Mouse (Mus musculus) lung, postnatal 4 days (tissue): ENCODE measurements around the gene Draxin.
"Not testable (repeated sequence)": the region's sequence is repeated elsewhere in the genome, so short reads cannot be mapped to it uniquely, and the experiment has no call there.

ENCODE experiments used
- DNase-seq, 2 experiments: peaks; one replicate each; pipeline ENCODE4 v3.0.0; 2021

The Draxin gene

GRCm38 (mm10) chr4:148130561-148131413 lies at the start of gene Draxin:
TSS of gene Draxin (minus strand) at chr4:148130698.
- DNase-seq = peak; percentile 58 to 77

- DNase-seq = no peak
These were observed 47.2 kb upstream of the Draxin start for GRCm38 (mm10) chr4:148177716-148178115.

GRCm38 (mm10) chr4:148176603-148177002 lies 46.1 kb upstream of the Draxin start:
- DNase-seq = not testable (repeated sequence)

- no peak for DNase-seq
These were observed 44.0 kb upstream of the Draxin start for GRCm38 (mm10) chr4:148174495-148174862.

GRCm38 (mm10) chr4:148173811-148174494 lies 43.5 kb upstream of the Draxin start:
- DNase-seq = no peak

GRCm38 (mm10) chr4:148171261-148171660 lies 40.8 kb upstream of the Draxin start:
- DNase-seq = no peak

- DNase-seq = peak in 1 of 2 experiments; percentile 52
These were observed 40.3 kb upstream of the Draxin start for GRCm38 (mm10) chr4:148170842-148171241.

- no peak for DNase-seq
These were observed 39.1 kb upstream of the Draxin start for GRCm38 (mm10) chr4:148169586-148169985.

GRCm38 (mm10) chr4:148168287-148168686 lies 37.8 kb upstream of the Draxin start:
- peak; percentile 47 to 68 for DNase-seq

- DNase-seq = peak; percentile 43 to 79
These were observed 36.5 kb upstream of the Draxin start for GRCm38 (mm10) chr4:148166986-148167385.

- DNase-seq = no peak
These were observed 35.9 kb upstream of the Draxin start for GRCm38 (mm10) chr4:148166431-148166830.

- no peak for DNase-seq
These were observed 35.1 kb upstream of the Draxin start for GRCm38 (mm10) chr4:148165551-148165950.

- no peak for DNase-seq
These were observed 34.0 kb upstream of the Draxin start for GRCm38 (mm10) chr4:148164461-148164860.

GRCm38 (mm10) chr4:148164002-148164439 lies 33.5 kb upstream of the Draxin start:
- DNase-seq = peak; percentile 84 to 90

- peak in 1 of 2 experiments; percentile 51 for DNase-seq
These were observed 30.2 kb upstream of the Draxin start, which contains the start of the genes Fbxo44 and Fbxo2 for GRCm38 (mm10) chr4:148160436-148161390. TSS of gene Fbxo44 (minus strand) at chr4:148160482. TSS of gene Fbxo2 (plus strand) at chr4:148160621.

- DNase-seq = peak; percentile 93 to 94
These were observed 29.3 kb upstream of the Draxin start for GRCm38 (mm10) chr4:148159544-148160435.

- no peak for DNase-seq
These were observed 28.2 kb upstream of the Draxin start for GRCm38 (mm10) chr4:148158436-148159348.

GRCm38 (mm10) chr4:148154982-148155381 lies 24.5 kb upstream of the Draxin start:
- DNase-seq = peak in 1 of 2 experiments; percentile 42

- no peak for DNase-seq
These were observed 23.5 kb upstream of the Draxin start for GRCm38 (mm10) chr4:148154006-148154405.

GRCm38 (mm10) chr4:148152547-148152946 lies 22.0 kb upstream of the Draxin start:
- no peak for DNase-seq
